Mouse (Mus musculus) gastrocnemius, postnatal 14 days (tissue): ENCODE measurements at regions not wholly inside any gene's neighbourhood (a gene's known extent, or its start where the extent isn't known, plus 50 kb on each side); places are given as distances from the start of the nearest gene placed in this dataset.

ENCODE experiments used
- DNase-seq: peaks from one replicate; pipeline ENCODE4 v3.0.0; 2021; ENCODE audit warnings: mixed read lengths
- intact Hi-C: fragments of 180-260 bp; cut with DNase I; formaldehyde crosslinking; loops from one replicate; pipeline ENCODE4 v1.15.1; 2025; ENCODE audit warnings: low total_unique reads
- microRNA-seq, 2 experiments: library from miRNA; unstranded; fragments of <30 nt; microRNA quantifications; one replicate each; pipeline ENCODE4 v1.2.0; 2021

- intact Hi-C loops = no loop called here
- DNase-seq = no peak
Observed at GRCm38 (mm10) chr7:35898701-35899445, 96.1 kb upstream of the Zfp507 start.

GRCm38 (mm10) chr7:35893292-35893691 lies 90.5 kb upstream of the Zfp507 start:
- intact Hi-C loops = no loop called here
- DNase-seq = no peak

GRCm38 (mm10) chr7:35886051-35886450 lies 83.2 kb upstream of the Zfp507 start:
- intact Hi-C loops = no loop called here
- DNase-seq = no peak

GRCm38 (mm10) chr7:35879755-35880304 lies 77.0 kb upstream of the Zfp507 start:
- intact Hi-C loops = loop anchor here (5.0 kb wide), 1 partner anchor 1462 kb away; no protein-coding TSS in a partner anchor
- peak; percentile 81 for DNase-seq

- DNase-seq = no peak
- intact Hi-C loops = no loop called here
Observed at GRCm38 (mm10) chr7:35878164-35878563, 75.4 kb upstream of the Zfp507 start.

GRCm38 (mm10) chr7:35861049-35861448 lies 58.2 kb upstream of the Zfp507 start:
- intact Hi-C loops = no loop called here
- DNase-seq = no peak

- intact Hi-C loops = no loop called here
- no peak for DNase-seq
Observed at GRCm38 (mm10) chr7:35859601-35860000, 56.8 kb upstream of the Zfp507 start.

- intact Hi-C loops = no loop called here
- DNase-seq = no peak
Observed at GRCm38 (mm10) chr7:35857693-35858092, 54.9 kb upstream of the Zfp507 start.

Small RNA genes lying in the stretch of these regions (microRNA-seq; reads per million reads assigned to microRNA genes)
- gene Gm23292 = 0 reads per million in 2 experiments
